Mouse (Mus musculus): Measurements from ENCODE around the gene Dgkz.

Gene Dgkz

GRCm38 (mm10) chr2:91920130-91920529, 55.5 kb downstream of the Dgkz start:
- DNase-seq (ENCODE audit: low spot score), result no peak

- DNase-seq (ENCODE audit: low spot score), result no peak
These were observed 58.6 kb downstream of the Dgkz start for GRCm38 (mm10) chr2:91917096-91917495.

GRCm38 (mm10) chr2:91916346-91916977, 59.2 kb downstream of the Dgkz start:
- DNase-seq (ENCODE audit: low spot score), result no peak

DNA sequence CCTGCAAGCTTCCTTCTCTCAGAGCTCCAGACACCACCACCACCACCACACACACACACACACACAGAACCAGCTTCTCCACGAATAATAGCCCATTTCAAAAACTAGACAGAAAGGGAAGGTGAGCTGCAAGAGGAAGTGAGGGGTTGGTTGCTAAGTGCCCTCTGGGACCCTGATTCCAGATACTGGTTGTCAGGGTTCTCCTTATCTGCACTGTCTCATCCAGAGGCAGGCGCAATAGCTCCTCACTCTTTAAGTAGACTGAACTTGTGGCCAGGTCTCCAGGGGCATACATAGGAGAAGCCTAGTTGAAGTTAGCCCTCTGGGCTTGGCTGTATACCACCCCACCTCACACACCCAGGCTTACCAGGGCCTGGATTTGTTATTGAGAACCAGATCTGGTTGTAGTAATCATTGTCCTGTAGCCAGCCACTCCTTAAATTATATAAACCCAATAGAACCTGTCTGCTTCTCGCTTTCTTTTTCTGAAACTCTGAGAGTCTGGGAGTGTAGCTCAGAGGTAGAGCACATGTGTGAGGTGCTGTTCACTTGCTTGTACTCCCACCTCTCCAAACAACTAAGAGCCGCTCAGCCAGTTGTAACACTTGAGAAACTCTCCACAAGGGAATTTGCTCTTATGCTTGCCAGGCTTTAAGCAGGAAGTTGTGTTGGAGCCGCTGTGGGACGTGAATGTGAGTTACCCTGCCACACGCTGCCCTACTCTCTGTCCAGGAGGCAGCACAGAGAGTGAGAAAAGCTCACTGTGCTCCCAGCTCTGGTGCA, 62.1 kb downstream of the Dgkz start:
- no peak for DNase-seq (ENCODE audit: low spot score)

DNA sequence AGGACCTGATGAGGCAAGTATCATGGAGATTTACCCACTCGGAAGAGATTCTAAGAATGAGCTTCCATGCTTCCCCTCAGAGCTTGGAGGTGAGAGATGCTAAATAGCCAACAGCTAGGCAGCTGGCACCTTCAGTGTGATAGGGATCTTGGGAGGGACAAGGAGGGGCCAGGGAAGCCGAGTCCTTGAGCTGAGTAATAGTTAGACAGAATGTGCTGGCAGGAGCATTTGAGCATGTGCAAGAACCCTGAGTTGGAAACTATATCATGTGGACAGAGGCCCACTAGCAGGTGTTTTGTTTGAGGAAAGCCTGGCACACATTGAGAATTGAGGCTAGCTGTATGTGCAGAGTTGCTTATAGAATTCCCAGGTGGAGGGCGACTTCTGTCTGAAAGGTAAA, 63.0 kb downstream of the Dgkz start:
- no peak for DNase-seq (ENCODE audit: low spot score)

GRCm38 (mm10) chr2:91906141-91906540, 69.5 kb downstream of the Dgkz start:
- DNase-seq (ENCODE audit: low spot score), result no peak

DNA sequence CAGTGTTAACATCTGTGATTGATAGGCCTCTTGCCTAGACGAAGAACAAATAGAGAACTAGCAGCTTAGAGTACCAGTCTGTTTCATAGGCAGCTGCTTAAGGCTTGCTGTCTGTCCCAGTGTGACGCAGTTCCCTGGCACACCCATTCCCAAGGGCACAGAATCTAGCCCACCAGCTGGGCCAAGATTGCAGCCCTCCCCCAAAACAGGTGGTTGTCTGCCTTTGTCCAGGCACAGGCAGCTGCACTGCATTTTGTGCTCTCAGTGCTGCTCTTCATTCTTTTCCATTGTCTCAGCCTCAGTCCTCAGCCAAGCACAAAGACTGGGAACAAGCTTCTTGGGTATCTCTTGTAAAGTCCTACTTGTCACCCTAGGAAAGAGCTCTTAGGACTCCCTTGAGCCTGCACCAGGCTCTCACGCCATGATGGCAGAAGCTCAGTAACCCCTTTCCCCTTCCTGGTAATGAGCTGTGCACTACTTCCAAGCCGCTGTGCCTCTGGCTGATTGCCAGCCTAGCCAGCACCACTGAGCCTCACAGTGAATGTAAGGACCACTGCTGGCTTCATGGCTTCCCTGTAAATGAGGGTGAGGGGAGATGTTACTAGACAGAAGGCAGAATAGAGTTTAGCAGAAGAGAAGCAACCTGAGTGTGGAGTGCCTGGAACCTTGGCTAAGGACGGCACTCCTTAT, 70.9 kb downstream of the Dgkz start:
- no peak for DNase-seq (ENCODE audit: low spot score)

- DNase-seq (ENCODE audit: low spot score), result no peak
These were observed 72.3 kb downstream of the Dgkz start for GRCm38 (mm10) chr2:91903171-91903925.

DNA sequence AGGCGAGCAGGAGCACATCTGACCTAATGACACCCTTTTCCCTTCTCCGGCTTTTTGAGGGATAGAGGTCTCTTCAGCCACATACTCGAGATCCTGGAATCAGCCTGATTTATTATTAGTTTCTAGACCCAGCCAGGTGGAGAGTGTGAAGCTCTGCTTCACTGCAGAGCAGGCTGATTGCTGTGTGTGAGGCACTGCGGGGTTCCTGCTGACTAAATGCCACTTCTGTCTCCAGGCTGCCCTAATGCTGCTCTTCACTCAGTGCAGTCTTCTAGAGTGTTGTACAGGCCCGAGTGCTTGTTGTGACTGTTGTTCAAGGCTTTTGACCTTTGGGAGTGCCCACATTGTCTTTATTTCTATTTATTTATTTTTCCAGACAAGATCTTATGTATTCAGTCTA, 73.3 kb downstream of the Dgkz start:
- DNase-seq (ENCODE audit: low spot score), result no peak

DNA sequence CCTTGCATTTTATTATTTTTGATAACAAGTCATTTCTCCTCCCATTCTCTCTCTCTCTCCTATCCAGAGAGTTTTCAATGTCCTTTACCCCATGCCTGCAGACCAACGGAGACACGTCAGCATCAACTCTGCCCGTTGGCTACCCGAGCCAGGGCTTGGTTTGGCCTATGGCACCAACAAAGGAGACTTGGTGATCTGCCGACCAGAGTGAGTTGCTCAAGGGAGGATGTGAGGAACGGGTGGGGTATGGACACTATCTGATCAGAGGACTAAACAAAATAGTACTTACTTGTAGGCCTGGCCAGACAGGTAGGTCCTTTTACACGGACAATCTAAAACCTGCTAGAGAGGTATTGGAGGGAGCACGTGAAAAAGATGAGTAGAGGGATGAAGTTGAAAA, 75.2 kb downstream of the Dgkz start:
- no peak for DNase-seq (ENCODE audit: low spot score)

- no peak for DNase-seq (ENCODE audit: low spot score)
These were observed 76.5 kb downstream of the Dgkz start for GRCm38 (mm10) chr2:91899141-91899540.

GRCm38 (mm10) chr2:91897968-91898367, 77.7 kb downstream of the Dgkz start:
- no peak for DNase-seq (ENCODE audit: low spot score)

DNA sequence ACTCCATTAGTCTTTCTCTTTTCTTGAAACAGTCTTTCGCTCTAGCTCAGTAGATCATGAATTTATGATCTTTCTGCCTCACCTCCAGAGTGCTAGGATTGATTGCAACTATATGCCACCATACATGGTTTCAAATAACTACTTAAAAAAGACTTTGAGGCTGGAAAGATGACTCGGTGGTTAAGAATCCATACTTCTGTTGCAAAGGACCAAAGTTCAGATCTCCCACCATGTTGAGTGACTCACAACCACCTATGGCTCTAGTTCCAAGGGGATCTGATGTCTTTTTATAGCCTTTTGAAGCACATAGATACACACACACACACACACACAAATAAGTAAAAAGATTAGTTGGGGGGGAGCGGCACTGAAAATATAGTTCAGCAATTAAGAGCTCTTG, 80.3 kb downstream of the Dgkz start:
- no peak for DNase-seq (ENCODE audit: low spot score)

DNA sequence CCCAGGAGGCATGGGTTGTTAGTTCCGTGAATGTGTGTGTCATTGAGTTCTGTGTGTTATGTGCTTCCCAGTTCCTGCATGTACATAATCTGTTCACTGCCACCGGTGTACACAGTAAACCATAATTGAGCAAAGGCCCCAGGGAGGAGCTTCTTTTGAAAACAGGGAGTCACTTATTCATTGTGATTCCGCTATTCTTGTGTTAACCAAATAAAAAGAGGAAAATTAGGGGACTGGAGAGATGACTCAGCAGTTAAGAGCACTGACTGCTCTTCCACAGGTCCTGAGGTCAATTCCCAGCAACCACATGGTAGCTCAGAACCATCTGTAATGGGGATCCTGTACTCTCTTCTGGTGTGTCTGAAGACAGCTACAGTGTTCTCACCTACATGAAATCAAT, 80.9 kb downstream of the Dgkz start:
- DNase-seq (ENCODE audit: low spot score), result no peak

GRCm38 (mm10) chr2:91884616-91885015, 91.0 kb downstream of the Dgkz start:
- no peak for DNase-seq (ENCODE audit: low spot score)

GRCm38 (mm10) chr2:91883961-91884360, 91.7 kb downstream of the Dgkz start:
- DNase-seq (ENCODE audit: low spot score), result no peak

Data from left cerebral cortex, adult 11 months (tissue).